Mouse (Mus musculus): ENCODE results near the gene Zfand4.

Zfand4 gene

DNA sequence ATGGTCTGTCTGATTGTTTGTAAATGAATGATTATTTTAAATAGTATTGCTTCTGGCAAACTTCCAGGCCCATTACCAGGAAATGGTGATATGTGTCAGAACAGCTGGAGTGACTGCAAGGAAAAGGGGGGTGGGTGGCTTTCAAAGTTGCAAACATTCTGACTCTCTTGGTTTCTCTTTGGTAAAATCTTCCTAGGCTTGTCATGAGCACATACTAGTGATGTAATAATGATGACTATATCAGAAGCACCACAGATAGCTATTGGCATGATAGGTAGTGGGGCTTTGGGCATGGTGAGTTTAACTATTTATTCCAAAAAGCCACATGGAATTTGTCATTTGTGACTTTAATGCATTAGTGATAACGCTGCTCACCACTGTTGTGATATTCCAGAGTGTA is 110.1 kb downstream of the Zfand4 start:
- DNase-seq (ENCODE audit: low spot score in 2 of 2), result no peak

DNA sequence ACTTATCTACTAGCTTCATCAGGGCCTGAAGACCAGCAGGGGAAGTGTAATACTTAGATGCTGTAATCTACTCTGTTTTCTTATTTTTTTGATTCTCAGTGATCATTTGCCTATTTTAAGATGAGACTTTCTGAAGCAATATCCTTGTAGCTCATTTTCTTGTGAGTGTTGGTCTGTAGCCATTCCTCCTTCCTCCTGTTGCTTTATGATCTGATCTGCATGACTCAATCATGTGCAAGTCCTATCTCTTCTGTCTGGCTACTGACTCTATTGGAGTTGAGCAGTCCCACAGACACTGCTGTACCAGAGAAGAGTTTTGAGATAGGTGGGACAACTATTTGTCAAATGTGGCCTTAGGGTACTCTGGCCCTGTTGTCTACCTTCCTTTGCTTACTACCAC is 110.6 kb downstream of the Zfand4 start:
- DNase-seq (ENCODE audit: low spot score in 2 of 2), result no peak

- DNase-seq (ENCODE audit: low spot score in 2 of 2), result no peak
These were observed 114.9 kb downstream of the Zfand4 start for GRCm38 (mm10) chr6:116378892-116379291.

Data from urinary bladder, postnatal 36 days (tissue).